In genomic region chr6:21093015-21093414, GRCm38 (mm10) we compare ENCODE assay signal across 35 mouse cellular contexts.
"Had no signal": no experiment of that assay in that cellular context is flagged by ENCODE, and none has a peak within 500 bp of the region (broad histone marks: within the 10 kb centered on the region; RNA-seq: fewer than 3 reads in every experiment).

No protein-coding gene starts in this region.

- H3K4me2 ChIP-seq: heart, embryonic 11.5 days; heart, embryonic 12.5 days; heart, embryonic 13.5 days; heart, embryonic 15.5 days; hindbrain, embryonic 12.5 days; hindbrain, embryonic 13.5 days; hindbrain, embryonic 14.5 days; hindbrain, embryonic 15.5 days; intestine, embryonic 15.5 days; kidney, embryonic 15.5 days had no signal

- H3K4me3 ChIP-seq: heart, embryonic 10.5 days; heart, embryonic 12.5 days; heart, embryonic 13.5 days; heart, embryonic 15.5 days; hindbrain, embryonic 10.5 days; hindbrain, embryonic 12.5 days; hindbrain, embryonic 13.5 days; hindbrain, embryonic 15.5 days; intestine, embryonic 15.5 days; kidney, embryonic 15.5 days; layer of hippocampus, adult 2 months had no signal

- H3K27ac ChIP-seq: heart, embryonic 10.5 days; heart, embryonic 13.5 days; heart, embryonic 15.5 days; hindbrain, embryonic 10.5 days; hindbrain, embryonic 12.5 days; hindbrain, embryonic 13.5 days; hindbrain, embryonic 14.5 days; hindbrain, embryonic 15.5 days; hindbrain, postnatal 0 days; intestine, embryonic 15.5 days; kidney, embryonic 15.5 days; kidney, postnatal 0 days; layer of hippocampus, adult 2 months had no signal

- ATAC-seq: hindbrain, embryonic 16.5 days; hindbrain, postnatal 0 days; inflammation-experienced regulatory T-cells, adult 6 months; intestine, embryonic 15.5 days; intestine, embryonic 16.5 days; intestine, postnatal 0 days had no signal

- H3K4me1 ChIP-seq: heart, embryonic 10.5 days; heart, embryonic 12.5 days; heart, embryonic 13.5 days; heart, embryonic 15.5 days; hindbrain, embryonic 10.5 days; hindbrain, embryonic 12.5 days; hindbrain, embryonic 13.5 days; hindbrain, embryonic 15.5 days; intestine, embryonic 15.5 days; kidney, embryonic 15.5 days had no signal

- H3K27me3 ChIP-seq: heart, embryonic 12.5 days; heart, embryonic 13.5 days; heart, embryonic 15.5 days; hindbrain, embryonic 12.5 days; hindbrain, embryonic 13.5 days; hindbrain, embryonic 15.5 days; intestine, embryonic 15.5 days; kidney, embryonic 15.5 days had no signal

- H3K9me3 ChIP-seq: heart, embryonic 10.5 days; heart, embryonic 12.5 days; heart, embryonic 13.5 days; heart, embryonic 15.5 days; hindbrain, embryonic 10.5 days; hindbrain, embryonic 12.5 days; hindbrain, embryonic 13.5 days; hindbrain, embryonic 15.5 days; intestine, embryonic 15.5 days; kidney, embryonic 15.5 days had no signal

- H3K9ac ChIP-seq: heart, embryonic 12.5 days; heart, embryonic 13.5 days; heart, embryonic 15.5 days; hindbrain, embryonic 12.5 days; hindbrain, embryonic 13.5 days; hindbrain, embryonic 14.5 days; hindbrain, embryonic 15.5 days; intestine, embryonic 15.5 days; kidney, embryonic 15.5 days had no signal

- H3K36me3 ChIP-seq: heart, embryonic 10.5 days; heart, embryonic 12.5 days; heart, embryonic 13.5 days; heart, embryonic 15.5 days; hindbrain, embryonic 10.5 days; hindbrain, embryonic 12.5 days; hindbrain, embryonic 13.5 days; hindbrain, embryonic 15.5 days; intestine, embryonic 15.5 days; kidney, embryonic 15.5 days had no signal

- DNase-seq: heart, postnatal 10 days; heart, postnatal 14 days; heart, postnatal 36 days; heart, postnatal 4 days; kidney, adult 11 months; kidney, adult 18-20 months; kidney, adult 2 months; kidney, adult 8-10 months; kidney, adult 9 months; kidney, postnatal 10 days; kidney, postnatal 14 days; kidney, postnatal 25 days; kidney, postnatal 36 days; kidney, postnatal 4 days; layer of hippocampus, adult 9-11 months; layer of hippocampus, postnatal 36 days had no signal
